Mouse (Mus musculus): ENCODE measurements around the gene Dcn. TPM values are rescaled to one million over a fixed set of nuclear protein-coding genes. Genes with fewer than 3 reads are reported as not detected.

Dcn gene
- total RNA-seq (2021) = 100 to 1,000 TPM; 180 to 239 TPM
- long read RNA-seq, experiment 1, transcript Dcn-202 (8 exons, 1,758 nt) = minor isoform, 23 of 171 reads
- long read RNA-seq, experiment 1, transcript Dcn-201 (8 exons, 1,758 nt) = major isoform, 134 of 171 reads
- long read RNA-seq, experiment 1, partial matches to known transcripts = 13 of 171 reads
- long read RNA-seq, experiment 1, other reads (novel, unspliced or antisense) = 1 of 171 reads
- long read RNA-seq, experiment 2, transcript Dcn-201 (8 exons, 1,758 nt) = major isoform, 32 of 51 reads
- long read RNA-seq, experiment 2, transcript Dcn-202 (8 exons, 1,758 nt) = minor isoform, 19 of 51 reads
- long read RNA-seq, experiment 2, partial matches to known transcripts = 0 of 51 reads
- long read RNA-seq, experiment 2, other reads (novel, unspliced or antisense) = 0 of 51 reads

DNA sequence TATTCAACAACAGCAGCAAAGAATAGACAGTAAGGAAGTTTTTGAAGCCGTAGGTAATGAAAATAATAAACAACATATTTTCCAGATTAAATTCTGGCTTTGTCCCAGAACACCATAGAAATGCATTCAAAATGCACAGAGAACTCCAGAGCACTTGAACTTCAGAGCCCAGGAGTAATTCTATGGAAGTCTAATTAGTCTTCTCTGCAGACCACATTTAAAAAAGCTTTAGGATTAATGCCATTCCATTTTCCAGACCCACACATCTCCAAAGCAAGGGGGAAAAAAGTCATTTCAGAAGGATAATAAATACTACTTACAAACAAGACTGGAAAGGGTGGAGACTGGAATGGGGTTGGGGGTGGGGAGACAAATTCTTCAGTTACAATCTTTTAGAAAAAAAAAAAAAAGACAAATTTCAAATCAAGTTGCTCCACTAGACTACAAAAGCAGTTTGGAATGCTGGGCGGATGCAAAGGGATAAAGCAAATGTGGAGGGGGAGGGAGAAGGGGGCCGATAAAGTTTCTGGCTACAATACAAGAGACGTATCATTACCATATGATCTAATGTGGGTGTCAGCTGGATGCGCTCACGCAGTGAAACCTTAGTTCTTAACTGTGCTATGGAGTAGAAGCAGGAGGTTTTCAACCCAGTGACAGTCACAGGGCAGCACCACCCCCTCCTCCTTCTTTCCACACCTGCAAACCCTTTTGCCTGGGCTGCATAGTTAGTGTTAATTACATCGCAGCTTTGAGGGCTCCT lies at the start of gene Dcn:
Dcn (plus strand) TSS at position 606 of the 763 bp plus-strand sequence.
- no peak for DNase-seq

DNA sequence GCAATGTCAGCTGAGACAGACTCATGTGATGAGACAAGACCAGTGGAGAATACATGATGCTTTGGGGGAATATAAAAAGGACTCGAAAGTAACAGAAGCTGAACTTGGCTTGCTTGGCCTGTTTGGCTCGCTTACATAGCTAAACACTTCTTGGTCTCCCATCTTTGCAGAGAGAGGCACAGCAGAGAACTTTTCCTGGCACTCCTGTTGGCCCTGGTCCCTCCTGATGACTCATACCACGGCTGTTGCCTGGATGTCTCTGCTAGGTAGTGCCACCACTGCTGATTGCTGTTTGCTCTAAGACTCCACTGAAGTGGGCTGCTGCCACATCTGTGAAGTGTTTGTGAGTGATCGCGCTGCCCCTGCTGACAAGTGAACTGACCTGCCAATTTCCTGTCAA lies 42.7 kb upstream of the Dcn start:
- DNase-seq = peak; percentile 63 to 71

DNA sequence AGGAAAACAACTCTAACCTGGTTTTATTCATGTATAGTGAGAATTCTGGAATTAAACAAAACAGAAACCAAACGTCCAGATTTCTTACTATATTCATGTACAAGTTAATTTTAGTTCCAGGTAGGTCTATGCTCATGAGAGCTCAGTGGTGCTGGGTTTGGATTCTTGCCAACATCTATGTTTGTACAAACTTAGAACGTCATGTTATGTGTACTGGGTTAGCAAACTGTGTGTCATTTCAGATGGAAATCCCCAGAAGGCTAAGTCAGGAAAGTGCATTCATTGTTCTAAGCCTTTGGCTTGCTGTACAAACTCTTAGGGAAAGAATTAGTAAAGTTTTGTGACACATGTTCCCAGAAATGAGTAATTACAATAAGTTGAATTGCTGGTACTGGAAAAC lies 37.1 kb upstream of the Dcn start:
- no peak for DNase-seq

DNA sequence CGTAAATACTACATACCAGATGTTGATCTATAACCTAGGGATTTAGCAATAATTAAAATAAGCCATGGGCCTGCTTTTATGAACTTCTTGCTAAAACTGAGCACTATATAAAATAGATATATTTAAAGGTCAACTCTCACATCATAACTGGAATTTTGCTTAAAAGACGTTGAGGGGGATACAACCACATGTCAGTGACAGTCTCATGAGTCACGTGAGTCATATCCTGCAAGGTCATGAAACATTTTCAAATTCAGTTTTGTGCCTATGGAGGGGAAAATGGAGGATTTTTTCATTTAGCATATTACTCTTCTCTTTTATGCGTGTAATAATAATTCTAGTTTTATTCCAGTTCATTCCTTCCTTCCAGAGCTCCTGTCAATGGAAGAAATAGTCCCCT lies 32.9 kb upstream of the Dcn start:
- DNase-seq = no peak

DNA sequence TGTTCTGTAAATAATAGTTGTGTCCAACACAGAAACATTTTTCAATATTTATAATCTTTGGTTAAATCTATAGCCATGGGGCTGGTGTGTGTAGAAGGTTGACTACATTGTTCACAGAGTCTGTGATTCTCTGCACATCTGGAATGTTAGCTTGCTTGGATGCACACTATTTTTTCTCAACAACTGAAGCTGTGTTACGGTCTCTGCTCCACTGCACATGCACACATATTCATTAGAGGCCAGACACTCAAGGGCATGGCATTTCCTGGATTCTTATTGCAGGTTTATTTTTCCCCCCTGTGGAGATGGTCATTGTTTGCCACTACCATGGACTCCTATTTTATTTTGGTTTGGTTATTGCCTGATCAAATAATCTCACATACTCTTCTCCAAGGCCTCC lies 26.5 kb upstream of the Dcn start:
- no peak for DNase-seq

DNA sequence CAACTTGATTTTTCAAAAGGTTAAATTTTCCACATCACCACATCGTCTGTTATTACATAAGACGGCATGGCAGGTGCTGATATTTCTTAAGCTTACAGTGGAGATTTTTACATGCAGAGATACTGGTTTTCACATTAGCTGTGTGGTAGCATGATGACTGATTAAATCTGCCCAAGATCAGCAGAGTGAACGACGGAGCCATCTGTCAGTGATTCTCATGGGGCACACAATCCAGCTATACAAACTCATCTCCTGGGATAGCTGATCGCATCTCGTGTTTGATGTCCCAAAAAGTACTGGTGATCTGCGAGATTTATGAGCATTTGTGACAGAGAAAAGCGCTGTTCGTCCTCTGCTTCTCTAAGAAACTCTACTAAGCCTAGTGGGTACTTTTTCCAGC lies 25.9 kb upstream of the Dcn start:
- DNase-seq = no peak

DNA sequence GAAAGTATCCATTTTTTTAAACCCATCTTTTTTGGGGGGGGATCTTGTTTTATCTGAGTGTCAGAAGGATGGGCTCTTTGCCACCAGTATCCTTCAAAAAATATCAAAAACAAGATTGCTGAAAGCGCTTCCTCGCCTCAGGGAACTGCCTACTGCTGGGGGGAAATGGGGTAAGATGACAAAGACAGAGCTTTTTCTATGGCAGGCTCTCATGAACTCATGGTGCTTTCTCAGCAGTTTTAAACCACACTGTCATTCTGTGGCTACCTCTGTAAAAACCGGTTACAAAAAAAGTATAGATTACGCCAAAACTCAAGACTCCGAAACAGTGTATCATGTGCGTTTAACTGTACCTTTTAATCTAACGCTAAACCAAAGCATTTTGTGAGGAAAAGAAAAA lies 22.4 kb upstream of the Dcn start:
- DNase-seq = no peak

DNA sequence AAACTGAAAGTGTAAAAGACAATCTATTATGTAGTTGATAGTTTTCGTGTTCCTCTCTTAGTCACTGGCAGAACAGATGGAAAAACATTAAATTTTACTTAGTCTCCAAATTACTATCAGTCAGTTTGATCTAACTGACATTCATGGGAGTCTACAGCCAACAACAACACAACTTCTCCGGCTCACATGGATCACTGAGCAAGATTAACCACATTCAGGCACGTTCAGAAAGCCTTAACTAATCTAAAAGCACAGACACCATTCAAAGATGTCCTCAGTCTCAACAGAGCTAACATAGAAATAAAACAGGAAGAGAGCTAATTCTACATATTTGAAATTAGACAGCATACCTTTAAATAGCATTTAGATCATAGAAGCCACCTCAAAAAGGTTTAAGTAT lies 12.6 kb upstream of the Dcn start:
- DNase-seq = no peak

GRCm38 (mm10) chr10:97469411-97470140 lies 9.8 kb upstream of the Dcn start:
- DNase-seq = no peak

GRCm38 (mm10) chr10:97475460-97475859 lies 3.9 kb upstream of the Dcn start:
- no peak for DNase-seq

GRCm38 (mm10) chr10:97478259-97478658 lies 1.1 kb upstream of the Dcn start:
- DNase-seq = no peak

GRCm38 (mm10) chr10:97482150-97482549 lies 2.7 kb downstream of the Dcn start:
- no peak for DNase-seq

DNA sequence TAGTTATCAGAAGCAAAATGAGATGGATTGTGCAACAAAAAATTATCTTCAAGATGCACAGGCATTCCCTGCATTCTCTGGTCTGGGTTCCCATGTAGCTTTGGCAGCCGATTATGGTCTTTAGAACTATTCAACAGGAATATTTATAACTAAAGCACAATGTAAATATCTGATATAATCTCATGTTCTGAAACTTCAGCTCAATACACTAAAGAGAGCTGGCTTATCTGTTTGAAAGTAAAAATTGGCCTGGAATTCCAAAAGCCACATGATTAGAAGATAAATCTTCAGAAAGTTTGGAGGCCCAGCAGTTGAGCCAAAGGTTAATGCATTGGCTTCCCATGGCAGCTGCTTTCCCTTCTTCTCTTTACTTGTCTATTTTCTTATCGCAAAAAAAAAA lies 4.6 kb downstream of the Dcn start:
- DNase-seq = no peak

- no peak for DNase-seq
Measured at GRCm38 (mm10) chr10:97485151-97485550, 5.7 kb downstream of the Dcn start.

DNA sequence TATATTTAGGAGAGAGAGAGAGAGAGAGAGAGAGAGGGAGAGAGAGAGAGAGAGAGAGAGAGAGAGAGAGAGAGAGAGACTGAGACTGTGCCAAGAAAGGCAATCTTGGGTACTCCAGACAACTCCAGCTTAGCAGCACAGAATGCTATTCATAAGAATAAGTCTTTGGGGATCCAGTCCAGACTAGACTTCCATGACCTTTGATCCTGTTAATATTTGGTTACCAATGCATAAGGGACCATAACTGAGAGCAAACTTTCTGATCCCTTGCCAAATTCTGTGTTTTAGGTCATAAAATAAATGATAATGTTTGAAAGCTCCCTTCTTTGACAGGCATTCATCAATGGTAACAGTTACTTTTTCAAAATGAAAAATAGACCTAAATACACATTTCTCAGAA lies 6.7 kb downstream of the Dcn start:
- peak in 1 of 2 experiments; percentile 8 for DNase-seq

DNA sequence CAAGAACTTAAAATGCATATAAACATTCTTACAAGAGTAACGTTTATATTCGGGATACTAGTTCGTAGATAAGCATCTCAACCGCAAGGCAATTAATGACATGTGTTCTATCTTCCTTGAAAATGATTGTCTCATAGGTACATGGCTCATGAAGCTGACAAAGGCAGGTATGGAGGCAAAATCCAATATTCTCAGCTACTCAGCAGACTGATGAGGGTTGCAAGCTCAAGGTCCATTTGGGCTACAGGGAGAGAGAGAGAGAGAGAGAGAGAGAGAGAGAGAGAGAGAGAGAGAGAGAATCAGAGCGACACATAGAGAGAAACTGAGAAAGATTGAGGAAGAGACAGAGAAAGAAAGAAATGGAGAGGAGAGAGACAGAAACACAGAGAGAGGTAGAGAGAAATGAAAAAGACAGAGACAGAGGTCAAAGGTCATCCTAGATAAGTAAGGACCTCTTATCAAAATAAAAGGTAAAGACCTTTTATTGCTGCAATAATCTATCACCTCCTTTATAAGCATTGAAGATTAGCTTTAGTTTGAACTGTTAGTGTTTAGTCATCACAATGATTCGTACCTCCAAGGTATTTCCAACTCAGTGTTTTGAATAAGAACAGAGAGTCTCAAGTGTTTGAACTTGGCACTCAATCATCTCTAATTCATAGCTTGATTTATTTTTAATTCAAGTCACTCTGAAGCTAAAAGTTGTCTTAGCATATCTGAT lies 8.0 kb downstream of the Dcn start:
- DNase-seq = no peak

DNA sequence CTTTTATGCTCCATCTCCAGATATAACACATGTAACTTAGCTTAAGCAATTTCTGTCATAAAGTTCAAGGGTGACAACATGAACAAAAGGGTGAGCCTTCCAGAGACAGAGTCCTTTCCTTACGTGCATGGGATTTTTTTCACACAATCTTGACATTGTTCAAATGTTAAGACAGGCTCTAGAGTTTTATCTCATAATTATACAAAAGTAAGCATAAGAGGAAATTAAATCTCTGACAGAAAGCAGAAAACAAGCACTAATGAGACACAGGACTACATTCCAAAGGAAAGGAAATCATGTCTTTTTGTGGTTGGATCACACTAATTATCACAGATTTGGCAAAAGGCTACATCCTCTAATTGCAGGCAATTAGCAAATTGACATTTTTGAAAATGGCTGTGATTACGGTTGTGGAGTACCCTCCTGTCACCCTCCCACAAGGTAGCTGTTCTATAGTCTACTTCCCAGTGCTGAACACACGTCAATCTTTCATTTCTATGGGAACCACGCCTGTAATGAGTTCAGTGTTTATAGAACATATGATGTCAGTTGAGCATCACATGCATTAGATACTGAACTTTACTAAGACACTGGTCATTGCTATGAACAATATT lies 13.1 kb downstream of the Dcn start:
- no peak for DNase-seq

DNA sequence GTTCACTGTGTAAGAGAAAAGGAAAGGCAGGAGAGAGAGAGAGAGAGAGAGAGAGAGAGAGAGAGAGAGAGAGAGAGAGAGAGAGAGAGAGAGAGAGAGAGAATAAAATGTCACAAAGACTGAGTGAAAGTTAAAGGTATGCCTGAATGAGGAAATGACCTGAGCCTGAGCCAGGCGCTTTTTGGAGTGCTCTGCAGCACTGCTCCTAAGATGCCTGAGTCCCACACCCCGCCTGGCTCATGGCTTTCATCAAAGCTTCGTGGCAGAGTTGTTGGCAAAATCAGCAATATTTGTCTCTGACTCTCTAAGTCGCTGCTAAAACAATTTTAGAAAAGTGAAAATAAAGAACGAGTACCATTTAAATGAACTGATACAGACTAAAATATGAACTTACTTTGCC lies 18.2 kb downstream of the Dcn start:
- peak in 1 of 2 experiments; percentile 11 for DNase-seq

DNA sequence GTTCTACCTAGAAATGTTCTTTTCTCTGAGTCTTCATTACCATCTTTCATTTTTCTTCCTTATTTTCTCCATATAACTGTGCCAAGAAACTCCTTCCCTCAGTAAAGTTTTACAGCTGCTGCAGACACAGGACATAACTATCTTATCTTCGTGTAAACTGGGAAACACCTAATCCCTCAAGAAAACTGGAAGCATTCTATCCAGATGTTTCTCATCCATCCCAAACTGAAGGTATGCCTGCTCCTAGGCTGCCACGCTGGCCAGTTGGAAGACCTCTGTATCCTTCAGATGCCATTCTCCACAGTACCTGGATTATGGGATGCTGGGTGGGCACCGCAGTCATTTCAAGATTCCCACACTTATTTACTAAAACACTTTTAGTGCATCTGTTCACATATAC lies 44.0 kb downstream of the Dcn start:
- no peak for DNase-seq

DNA sequence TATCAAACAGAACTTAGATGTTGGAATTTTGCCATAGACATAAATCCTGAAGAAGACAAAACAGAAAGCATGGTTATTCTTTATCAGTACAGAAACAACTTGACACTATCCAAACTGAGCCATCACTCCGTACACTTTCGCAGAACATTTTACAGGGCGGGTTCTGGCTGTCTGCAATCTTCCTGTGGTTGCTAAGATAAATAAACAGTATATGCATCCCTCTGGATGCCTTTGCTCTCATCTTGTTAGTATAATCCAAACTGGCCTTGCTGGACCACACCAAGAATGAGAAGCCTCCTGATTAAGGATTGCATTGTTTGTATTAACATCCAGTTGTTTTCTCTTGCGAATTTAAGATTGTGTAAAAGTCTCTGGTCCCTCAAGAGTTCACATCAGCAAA lies 56.3 kb downstream of the Dcn start:
- DNase-seq = no peak

DNA sequence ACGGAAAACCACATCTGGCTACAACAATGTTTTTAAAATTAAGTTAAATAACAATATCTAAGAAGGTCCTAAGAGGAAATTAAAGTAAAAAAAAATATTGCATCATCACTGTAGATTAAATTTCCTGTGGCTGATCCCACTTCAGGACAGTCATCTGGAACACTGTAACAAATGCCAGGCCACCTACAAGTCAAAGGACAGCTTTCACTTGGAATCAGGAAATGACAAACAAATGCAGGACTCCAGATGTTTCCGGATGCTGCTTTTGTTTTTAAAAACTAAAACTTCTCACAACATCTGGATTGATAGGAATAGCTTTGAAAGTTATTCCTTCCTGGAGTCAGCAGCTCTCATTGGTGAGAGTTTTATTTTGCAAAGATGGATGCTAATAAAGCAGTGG lies 57.5 kb downstream of the Dcn start:
- DNase-seq = no peak

DNA sequence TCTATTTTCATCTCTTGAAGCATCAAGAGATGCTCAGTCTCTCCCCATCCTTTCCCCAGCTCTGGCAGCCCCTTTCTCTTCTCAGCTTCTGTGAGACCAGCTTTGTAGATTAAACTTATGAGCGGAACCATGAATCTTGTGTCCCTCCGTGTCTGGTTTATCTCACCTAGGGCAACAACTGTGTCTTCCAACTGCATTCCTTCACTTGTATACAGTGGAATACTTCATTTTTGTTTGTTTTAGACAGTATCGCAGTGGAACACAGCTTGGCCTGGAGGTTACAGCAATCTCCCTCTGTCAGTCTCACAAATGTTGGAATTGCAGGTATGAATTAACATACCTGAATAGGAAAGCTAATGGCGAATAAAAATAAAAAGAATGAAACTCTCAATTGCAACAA lies 58.8 kb downstream of the Dcn start:
- no peak for DNase-seq

Measured in adrenal gland, postnatal 36 days (tissue).